Comparison of ENCODE assay signal across 8 mouse cellular contexts in the genomic region with DNA sequence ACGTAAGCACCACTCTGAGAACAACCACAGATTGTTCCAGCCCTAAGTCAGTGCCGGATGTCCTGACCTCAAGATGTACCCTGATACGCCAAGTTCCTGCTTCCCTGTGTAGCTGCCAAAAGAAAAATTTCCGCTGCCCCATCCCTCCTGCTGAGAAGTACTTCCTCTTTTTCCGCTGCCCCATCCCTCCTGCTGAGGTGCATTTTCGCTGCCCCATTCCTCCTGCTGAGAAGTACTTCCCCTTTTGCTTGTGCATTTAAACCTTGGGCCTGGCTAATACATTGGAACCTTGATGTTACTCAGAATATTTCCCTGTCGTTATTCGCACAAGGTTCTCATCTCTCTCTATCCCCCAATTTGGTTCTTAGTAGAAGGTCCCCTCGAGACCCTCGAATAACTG. TPM values are rescaled to one million over a fixed set of nuclear protein-coding genes. Genes with fewer than 3 reads are reported as not detected.
"Had no signal": no experiment of that assay in that cellular context is flagged by ENCODE, and none has a peak within 500 bp of the region (broad histone marks: within the 10 kb centered on the region; RNA-seq: fewer than 3 reads in every experiment).

No protein-coding gene starts in this region.

RNA-seq across cellular contexts. Expression of gene Esp8, which starts 36.3 kb away (rescaled TPM):
- total RNA-seq: neutrophil, adult 5-6 weeks had no signal
- polyA plus RNA-seq: neural tube, embryonic 14.5 days; neural tube, embryonic 15.5 days; small intestine, adult 2 months; spleen, adult 2 months; testis, adult 2 months; thymus, adult 2 months; urinary bladder, adult 2 months had no signal
